Mouse (Mus musculus) c-Kit-positive CD71-positive TER-119-positive erythroid progenitor cells, embryonic 14.5 days (primary cell): ENCODE measurements around the gene Tars2.

Experiments
- DNase-seq: peaks from one replicate; pipeline ENCODE4 v3.0.0-alpha.2; 2013; ENCODE audit warnings: low spot score

The Tars2 gene

GRCm38 (mm10) chr3:95734092-95734702, 25.8 kb downstream of the Tars2 start:
- DNase-seq, result peak; percentile 80

DNA sequence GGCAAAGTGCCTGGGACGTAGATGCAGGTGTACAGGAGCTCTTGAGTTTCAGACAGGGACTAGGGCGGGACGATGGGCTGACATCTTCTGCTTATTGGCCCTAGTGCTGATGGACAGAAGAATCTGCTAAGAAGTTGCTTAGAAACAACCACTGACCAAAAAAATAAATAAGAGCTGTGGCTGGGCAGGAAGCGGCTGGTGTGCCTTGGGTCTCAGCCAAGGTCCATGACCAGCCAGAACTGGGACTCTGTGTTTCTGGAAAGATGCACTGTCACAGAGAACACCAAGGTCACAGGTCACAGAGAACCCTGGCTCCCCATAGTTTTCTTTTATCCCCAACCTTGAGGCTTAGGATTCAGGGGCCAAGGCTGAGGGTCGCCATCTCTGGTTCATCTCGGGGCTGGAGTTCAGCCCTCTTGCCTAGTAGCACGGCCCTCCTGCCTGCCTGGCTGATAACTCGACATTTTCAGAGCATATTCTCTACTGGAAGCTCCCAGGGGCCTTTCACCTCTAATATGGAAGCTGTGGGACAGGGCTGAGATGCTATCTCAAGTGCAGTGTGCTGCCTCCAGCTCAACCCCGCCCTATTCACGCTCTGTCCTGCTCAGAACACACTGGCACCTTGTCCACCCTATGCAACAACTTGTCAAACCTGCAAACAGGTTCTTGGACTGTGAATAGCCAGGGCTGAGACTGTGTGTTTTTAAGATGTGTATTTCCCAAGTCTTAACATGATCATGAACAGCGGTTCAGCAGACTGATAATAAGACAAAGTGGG, 27.1 kb downstream of the Tars2 start:
- no peak for DNase-seq

DNA sequence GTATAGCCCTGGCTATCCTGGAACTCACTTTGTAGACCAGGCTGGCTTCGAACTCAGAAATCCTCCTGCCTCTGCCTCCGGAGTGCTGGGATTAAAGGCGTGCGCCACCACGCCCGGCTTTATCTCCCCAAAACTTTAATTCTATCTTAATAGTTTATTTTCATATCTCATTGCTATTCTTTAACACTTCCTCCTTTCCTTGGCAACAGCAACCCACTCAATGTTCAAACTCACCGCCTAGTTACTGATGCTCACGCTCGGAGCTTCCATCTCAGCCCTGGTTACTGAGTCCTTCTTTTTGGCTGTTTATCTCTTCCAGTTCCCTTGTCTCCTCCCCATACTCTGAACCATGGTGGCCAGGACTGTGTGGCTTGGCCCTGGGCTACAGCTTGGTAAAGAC, 27.7 kb downstream of the Tars2 start:
- no peak for DNase-seq

GRCm38 (mm10) chr3:95731802-95732201, 28.2 kb downstream of the Tars2 start:
- no peak for DNase-seq

- no peak for DNase-seq
Measured at GRCm38 (mm10) chr3:95730431-95730830, 29.6 kb downstream of the Tars2 start.

DNA sequence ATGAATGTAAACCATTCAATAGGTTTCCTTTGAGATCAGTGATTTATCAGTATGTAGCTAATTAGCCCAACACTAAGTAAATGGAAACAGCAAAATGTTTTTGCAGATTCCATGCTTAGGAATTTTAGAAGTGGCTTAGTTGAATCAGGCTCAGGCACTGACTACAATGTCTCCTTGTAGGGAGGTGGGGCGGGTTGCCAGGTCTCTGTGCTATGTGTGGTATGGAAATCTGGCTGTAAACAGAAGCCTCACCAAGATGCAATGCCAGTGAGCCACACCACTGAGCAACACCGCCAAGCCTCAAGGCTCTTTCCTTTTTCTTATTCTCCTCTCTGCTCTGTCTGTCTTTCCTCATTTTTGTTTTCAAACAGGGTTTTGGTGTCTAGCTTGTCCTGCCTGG, 31.1 kb downstream of the Tars2 start:
- DNase-seq, result no peak

DNA sequence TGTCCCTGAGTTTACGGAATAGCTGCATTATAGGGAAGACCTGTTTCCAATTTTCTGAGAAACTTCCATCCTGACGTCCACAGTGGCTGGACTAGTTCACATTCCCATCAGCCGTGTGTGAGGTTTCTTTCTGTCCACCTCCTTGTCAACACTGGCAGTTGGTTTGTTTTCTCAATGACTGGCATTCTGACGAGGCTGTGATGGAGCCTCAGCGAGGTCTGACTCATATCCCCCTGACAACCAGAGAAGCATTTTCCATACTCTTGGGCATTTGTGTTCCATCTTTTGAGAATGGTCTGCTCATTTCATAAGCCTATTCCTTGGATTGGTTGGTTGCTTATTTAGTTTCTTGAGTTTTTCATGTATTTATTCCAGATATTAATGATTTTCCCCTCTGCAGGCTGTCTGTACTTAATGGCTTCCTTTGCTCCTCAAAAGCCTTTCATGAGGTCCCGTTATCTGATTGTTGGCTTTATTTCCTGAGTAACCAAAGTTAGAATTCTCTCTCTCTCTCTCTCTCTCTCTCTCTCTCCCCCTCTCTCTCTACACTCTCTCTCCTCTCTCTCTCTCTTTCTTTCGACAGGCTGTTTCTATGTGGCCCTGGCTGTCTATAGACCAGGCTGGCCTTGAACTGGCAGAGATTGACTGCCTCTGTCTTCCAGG, 33.2 kb downstream of the Tars2 start:
- no peak for DNase-seq

GRCm38 (mm10) chr3:95725863-95726262, 34.1 kb downstream of the Tars2 start:
- DNase-seq, result no peak

DNA sequence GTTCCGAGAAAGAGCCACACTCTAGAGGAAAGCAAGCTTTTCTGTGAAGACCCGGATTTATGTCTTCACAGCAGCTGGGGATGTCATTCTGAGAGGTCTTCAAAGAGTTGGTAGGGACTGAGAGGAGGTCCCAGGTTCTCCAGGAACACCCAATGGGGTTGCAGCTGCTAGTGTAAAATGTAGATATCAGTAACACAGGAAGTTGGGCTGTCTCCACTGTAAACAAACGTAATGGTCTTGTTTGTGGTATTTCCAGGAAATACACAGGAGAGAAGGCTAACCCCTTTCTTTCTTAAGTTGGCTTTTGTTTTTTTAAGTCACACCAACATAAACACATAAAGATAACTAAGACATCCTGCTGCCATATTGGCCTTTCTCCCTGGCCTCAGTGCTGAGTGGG, 37.6 kb downstream of the Tars2 start:
- DNase-seq, result no peak

- no peak for DNase-seq
Measured at GRCm38 (mm10) chr3:95718153-95718552, 41.9 kb downstream of the Tars2 start.

DNA sequence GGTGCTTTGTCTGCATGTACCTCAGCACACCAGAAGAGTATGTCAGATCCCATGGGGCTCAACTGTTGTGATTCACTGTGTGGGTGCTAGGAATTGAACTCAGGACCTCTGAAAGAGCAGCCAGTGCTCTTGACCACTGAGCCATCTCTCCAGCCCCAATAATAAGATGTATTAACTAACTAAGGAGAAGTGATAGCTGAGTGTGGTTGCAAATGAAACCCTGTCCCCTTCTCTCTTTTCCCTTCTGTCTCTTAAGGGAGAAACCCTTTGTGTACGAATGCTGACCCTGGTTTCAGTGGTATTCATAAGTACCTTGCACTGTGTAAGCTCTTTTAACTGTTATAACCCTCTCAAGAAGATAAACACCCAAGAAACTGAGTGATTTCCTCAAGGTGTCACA, 43.9 kb downstream of the Tars2 start:
- DNase-seq, result no peak

GRCm38 (mm10) chr3:95709967-95710366, 50.0 kb downstream of the Tars2 start:
- no peak for DNase-seq

GRCm38 (mm10) chr3:95709044-95709443, 51.0 kb downstream of the Tars2 start:
- no peak for DNase-seq

GRCm38 (mm10) chr3:95707497-95707896, 52.5 kb downstream of the Tars2 start:
- no peak for DNase-seq

GRCm38 (mm10) chr3:95706273-95706672, 53.7 kb downstream of the Tars2 start:
- DNase-seq, result no peak

- no peak for DNase-seq
Measured at GRCm38 (mm10) chr3:95704612-95705011, 55.4 kb downstream of the Tars2 start.

GRCm38 (mm10) chr3:95703276-95703675, 56.7 kb downstream of the Tars2 start:
- DNase-seq, result no peak

- DNase-seq, result no peak
Measured at GRCm38 (mm10) chr3:95701877-95702540, 58.0 kb downstream of the Tars2 start.

- no peak for DNase-seq
Measured at GRCm38 (mm10) chr3:95701085-95701484, 58.9 kb downstream of the Tars2 start.

- no peak for DNase-seq
Measured at GRCm38 (mm10) chr3:95700233-95700681, 59.7 kb downstream of the Tars2 start.

- no peak for DNase-seq
Measured at GRCm38 (mm10) chr3:95698286-95698685, 61.7 kb downstream of the Tars2 start.

DNA sequence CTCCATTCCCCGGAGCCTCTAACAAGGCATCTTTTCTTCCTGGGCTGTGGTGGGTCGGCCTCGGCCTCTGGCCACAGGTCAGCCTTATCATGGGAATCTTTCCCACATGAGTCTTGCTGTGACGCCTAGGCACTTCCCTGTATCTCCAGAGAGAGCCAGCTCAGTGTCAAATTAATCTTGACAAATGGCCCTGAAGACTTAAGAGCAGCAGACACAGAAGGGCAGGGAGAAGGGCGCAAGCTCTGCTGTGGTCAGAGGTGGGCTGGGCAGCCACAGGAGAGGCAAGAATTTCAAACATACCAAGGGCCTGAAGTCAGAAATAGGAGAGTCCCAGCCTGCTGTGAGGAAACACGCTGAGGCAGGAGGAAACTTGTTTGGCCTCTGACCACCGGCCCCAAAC, 63.6 kb downstream of the Tars2 start:
- no peak for DNase-seq

DNA sequence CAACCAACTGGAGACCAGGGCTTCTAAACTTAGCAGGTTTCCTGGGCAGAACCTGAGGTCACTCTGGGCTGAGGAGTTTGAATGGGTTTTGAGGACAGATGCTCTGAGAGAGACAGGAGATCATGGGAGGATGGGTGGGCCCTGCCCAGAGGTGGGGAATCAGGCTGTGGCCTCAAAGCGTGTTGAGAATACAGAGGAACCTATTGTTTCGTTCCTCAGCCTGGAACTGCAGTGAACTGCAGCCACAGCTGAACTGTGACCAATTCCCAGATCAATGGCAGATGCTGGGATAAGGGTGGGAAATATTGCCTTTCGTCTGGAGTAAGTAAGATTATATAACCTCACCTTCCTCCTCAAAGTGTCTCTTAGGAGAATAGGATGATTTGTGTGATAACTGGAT, 64.2 kb downstream of the Tars2 start:
- DNase-seq, result no peak
